Mouse (Mus musculus) liver, embryonic 16.5 days (tissue): ENCODE data around the gene Dpep2nb. TPM values are rescaled to one million over a fixed set of nuclear protein-coding genes. Genes with fewer than 3 reads are reported as not detected.

ENCODE experiments used
- ATAC-seq: fragments of 200-750 bp; cut with Nextera tagmentation; 2 replicates; pipeline ENCODE4 v1.8.0; 2017; ENCODE audit warnings: low read depth, mild to moderate bottlenecking, moderate number of reproducible peaks, moderate library complexity
- H3K27ac ChIP-seq: fragments of 300-500 bp; sonication (generic); 2 replicates; pipeline ENCODE4 v1.5.1; 2014; ENCODE audit warnings: mild to moderate bottlenecking, low read length
- H3K27me3 ChIP-seq: fragments of 300-500 bp; sonication (generic); 2 replicates; pipeline ENCODE4 v1.6.1; 2014; ENCODE audit warnings: low read depth, low read length, mixed read lengths; ENCODE audit not compliant: control insufficient read depth, insufficient read depth
- H3K36me3 ChIP-seq: fragments of 300-500 bp; sonication (generic); 2 replicates; pipeline ENCODE4 v1.6.1; 2014; ENCODE audit warnings: mild to moderate bottlenecking; ENCODE audit not compliant: control insufficient read depth, insufficient read depth
- H3K4me1 ChIP-seq: fragments of 300-500 bp; sonication (generic); 2 replicates; pipeline ENCODE4 v1.6.1; 2014; ENCODE audit warnings: low read depth, low read length, mixed read lengths; ENCODE audit not compliant: control insufficient read depth
- H3K4me2 ChIP-seq: fragments of 300-500 bp; sonication (generic); 2 replicates; pipeline ENCODE4 v1.6.1; 2014; ENCODE audit warnings: low read depth, low read length, mixed read lengths
- H3K4me3 ChIP-seq: fragments of 300-500 bp; sonication (generic); 2 replicates; pipeline ENCODE4 v1.5.1; 2014; ENCODE audit warnings: low read depth, mild to moderate bottlenecking, low read length
- H3K9ac ChIP-seq: fragments of 300-500 bp; sonication (generic); 2 replicates; pipeline ENCODE4 v1.6.1; 2014; ENCODE audit warnings: low read depth, low read length
- H3K9me3 ChIP-seq: fragments of 300-500 bp; sonication (generic); replicated peaks from 2 replicates; pipeline ENCODE4 v1.6.1; 2016; ENCODE audit warnings: low read length; ENCODE audit not compliant: control insufficient read depth
- WGBS: fragments of 180-500 bp; shearing (Covaris S2); extraction: QIAGEN DNeasy Blood & Tissue Kit; methylation state at CpG from one replicate; pipeline ENCODE4 v1.1.7; 2014; ENCODE audit not compliant: insufficient replicate concordance; 5-methylcytosine and 5-hydroxymethylcytosine counted together
- microRNA-seq: library from miRNA; unstranded; fragments of <30 nt; microRNA quantifications from one replicate; pipeline ENCODE4, GENCODE M21; 2016
- polyA plus RNA-seq: library from polyadenylated mRNA; unstranded; fragments of >200 nt; fragmentation: Nextera tagmentation; extraction: Ambion mirVana; gene quantifications from 2 replicates; pipeline ENCODE4 v1.2.1, GENCODE M21; 2015

Gene Dpep2nb
- polyA plus RNA-seq, 1 experiment from 2014 or later, result not detected

DNA sequence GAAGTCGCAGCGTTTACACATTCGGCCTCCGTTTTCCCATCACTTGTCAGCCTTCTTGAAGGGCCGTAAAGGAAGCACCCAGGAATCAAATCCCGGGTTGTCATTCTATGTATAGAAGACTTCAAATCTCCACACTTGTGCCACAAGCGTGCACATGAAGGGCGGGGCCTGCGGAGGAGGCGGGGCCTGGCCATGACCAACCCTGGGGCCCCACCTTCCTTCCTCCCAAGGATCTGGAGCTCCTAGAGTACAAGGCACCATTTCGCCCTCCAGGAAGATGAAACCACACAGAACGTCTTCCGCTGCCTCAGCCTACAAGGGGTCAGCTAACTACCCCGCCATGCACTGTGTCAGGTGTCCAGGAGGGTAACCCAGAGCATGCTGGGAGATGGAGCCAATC is 44.7 kb downstream of the Dpep2nb start:
- no peak overlapping the region for H3K27ac ChIP-seq
- H3K36me3 ChIP-seq, result no peaks in the 10 kb centered on the region
- H3K4me1 ChIP-seq, result peaks cover 43% of the 10 kb centered on the region
- H3K4me2 ChIP-seq, result peak overlapping the region; percentile 44
- no peak for ATAC-seq
- no peaks in the 10 kb centered on the region for H3K9me3 ChIP-seq
- no peak overlapping the region for H3K9ac ChIP-seq
- 51% methylated on average over 14 of the region's 14 CpGs for WGBS
- peak overlapping the region; percentile 3; the same call in 1 of the 2 replicates for H3K4me3 ChIP-seq
- no peaks in the 10 kb centered on the region for H3K27me3 ChIP-seq

DNA sequence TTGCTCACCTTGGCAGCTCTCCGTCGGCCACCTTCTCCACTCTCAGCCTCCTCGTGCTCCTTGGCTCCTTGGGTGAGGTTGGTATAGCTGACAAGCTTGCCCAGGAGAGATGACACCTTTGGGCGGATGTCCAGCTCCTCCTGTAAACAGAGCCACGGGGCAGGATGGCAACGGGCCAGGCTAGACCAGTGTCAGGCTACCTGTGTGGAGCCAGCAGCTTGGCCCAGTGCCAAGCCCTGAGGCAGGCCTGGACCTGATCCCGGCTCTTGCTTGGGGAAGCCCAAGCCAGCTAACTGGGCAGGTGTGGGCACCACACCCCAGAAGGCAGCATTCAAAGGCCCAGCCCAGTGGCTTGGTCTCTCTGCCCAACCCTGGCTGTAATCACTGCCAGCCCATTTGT is 46.4 kb downstream of the Dpep2nb start:
- peaks cover 28% of the 10 kb centered on the region for H3K4me1 ChIP-seq
- no peak overlapping the region for H3K4me2 ChIP-seq
- no peaks in the 10 kb centered on the region for H3K27me3 ChIP-seq
- H3K27ac ChIP-seq, result no peak overlapping the region
- peak; percentile 70 for ATAC-seq
- no peak overlapping the region for H3K4me3 ChIP-seq
- no peak overlapping the region for H3K9ac ChIP-seq
- no peaks in the 10 kb centered on the region for H3K9me3 ChIP-seq
- no peaks in the 10 kb centered on the region; the same call in 1 of the 2 replicates for H3K36me3 ChIP-seq
- 77% methylated on average over 7 of the region's 7 CpGs for WGBS

DNA sequence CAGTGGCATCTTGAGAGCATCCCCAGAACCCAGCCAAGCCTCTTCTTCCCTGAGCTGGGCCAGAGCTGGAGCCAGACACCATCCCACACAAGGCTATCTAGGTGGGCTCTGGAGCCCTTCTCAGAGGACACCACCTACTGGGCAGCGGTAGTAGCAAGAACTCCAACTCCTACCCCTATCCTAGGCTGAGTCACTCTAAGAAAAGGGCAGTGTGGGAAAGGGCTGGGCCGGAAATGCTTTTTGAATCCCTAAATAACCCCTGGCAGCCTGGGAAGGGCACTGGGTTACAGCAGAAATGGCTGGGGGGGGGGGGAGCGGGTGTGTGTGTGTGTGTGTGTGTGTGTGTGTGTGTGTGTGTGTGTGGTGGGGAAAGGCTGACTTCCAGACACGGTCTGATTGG is 48.0 kb downstream of the Dpep2nb start:
- no peak for ATAC-seq
- no peaks in the 10 kb centered on the region for H3K27me3 ChIP-seq
- 42% methylated on average over 3 of the region's 4 CpGs for WGBS
- H3K4me3 ChIP-seq, result no peak overlapping the region
- no peak overlapping the region for H3K9ac ChIP-seq
- no peak overlapping the region for H3K4me2 ChIP-seq
- peaks cover 19% of the 10 kb centered on the region for H3K4me1 ChIP-seq
- H3K36me3 ChIP-seq, result peaks cover 6% of the 10 kb centered on the region
- no peaks in the 10 kb centered on the region for H3K9me3 ChIP-seq
- H3K27ac ChIP-seq, result no peak overlapping the region

DNA sequence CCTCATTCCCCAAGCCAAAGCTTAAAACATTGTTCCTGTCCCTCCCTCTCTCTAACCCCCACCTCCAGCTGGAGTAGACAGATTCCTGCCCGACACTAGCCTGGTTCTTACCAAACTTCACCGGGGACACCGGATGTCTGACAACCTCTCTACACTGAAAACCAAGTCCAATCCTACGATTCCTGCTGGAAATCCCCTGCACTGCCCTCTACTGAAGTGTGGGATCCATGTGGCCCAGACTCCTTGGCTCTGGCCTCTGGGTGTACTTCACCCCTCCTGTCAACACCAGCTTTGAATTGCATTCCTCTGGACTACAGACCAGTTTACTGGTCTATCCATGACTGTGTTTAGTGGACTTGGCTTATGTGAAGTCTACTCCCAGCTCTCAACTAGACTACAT is 49.2 kb downstream of the Dpep2nb start:
- ATAC-seq, result no peak
- Histone ChIP-seq H3K27ac (no peak overlapping the region), H3K4me3 (no peak overlapping the region), H3K27me3 (no peaks in the 10 kb centered on the region), H3K9ac (no peak overlapping the region), H3K36me3 (peaks cover 9% of the 10 kb centered on the region), H3K4me2 (no peak overlapping the region), H3K9me3 (no peaks in the 10 kb centered on the region), H3K4me1 (peaks cover 11% of the 10 kb centered on the region)
- WGBS, result 89% methylated on average over 4 of the region's 4 CpGs

DNA sequence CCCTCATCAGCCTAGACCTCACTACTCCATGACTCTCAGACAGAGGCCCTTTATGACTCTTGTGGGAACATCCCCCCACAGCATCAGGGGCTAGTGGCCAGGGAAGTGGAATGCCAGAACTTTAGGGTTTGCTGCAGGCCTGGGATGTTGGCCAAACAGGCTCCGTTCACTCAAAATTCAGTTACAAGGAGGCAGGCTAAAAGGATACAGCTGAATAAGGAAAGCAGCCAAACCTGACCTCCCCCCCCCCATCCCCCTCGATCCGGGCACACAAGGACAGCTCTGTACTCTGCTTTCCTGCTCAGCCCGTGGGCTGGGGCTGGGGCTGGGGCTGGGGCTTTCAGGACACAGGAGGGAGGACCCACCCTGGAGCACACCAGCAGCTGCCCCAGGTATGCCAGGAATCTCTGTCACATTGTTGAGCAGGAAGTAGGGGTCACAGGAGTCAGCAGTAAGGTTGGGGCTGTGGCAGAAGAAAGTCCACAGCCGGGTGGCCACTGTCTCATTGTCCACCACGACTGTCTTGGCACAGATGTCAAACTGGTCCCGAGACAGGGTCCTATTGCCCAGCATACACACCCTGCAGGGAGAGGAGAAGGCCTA is 54.6 kb downstream of the Dpep2nb start:
- Histone ChIP-seq H3K4me3 (no peak overlapping the region), H3K4me1 (peaks cover 5% of the 10 kb centered on the region), H3K4me2 (no peak overlapping the region), H3K9me3 (no peaks in the 10 kb centered on the region), H3K27ac (no peak overlapping the region), H3K9ac (no peak overlapping the region), H3K36me3 (peaks cover 24% of the 10 kb centered on the region), H3K27me3 (no peaks in the 10 kb centered on the region)
- no peak for ATAC-seq
- WGBS, result 60% methylated on average over 7 of the region's 7 CpGs

DNA sequence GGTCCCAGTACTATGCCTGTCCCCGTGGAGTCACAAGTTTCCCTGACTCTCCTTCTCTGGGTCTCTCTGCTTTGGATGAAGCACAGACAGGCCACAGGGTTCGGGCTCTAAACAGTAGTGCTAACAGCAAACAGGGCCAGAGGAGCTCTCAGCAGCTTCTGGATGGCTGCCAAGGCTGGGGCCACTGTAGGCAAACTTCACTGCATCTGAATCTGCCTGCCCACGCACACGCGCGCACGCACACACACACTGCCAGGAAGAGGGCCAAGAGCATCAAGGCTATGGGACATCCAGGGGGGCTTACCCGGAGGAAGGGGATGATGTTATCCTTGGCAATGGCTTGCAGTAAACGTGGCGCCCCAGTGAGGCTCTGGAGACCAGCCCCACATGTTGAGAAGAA is 56.4 kb downstream of the Dpep2nb start:
- Histone ChIP-seq H3K27me3 (no peaks in the 10 kb centered on the region), H3K9me3 (no peaks in the 10 kb centered on the region), H3K4me3 (no peak overlapping the region), H3K9ac (0 out of 2 replicates have a peak overlapping the region, but pooled peaks have one; percentile 9), H3K27ac (peak overlapping the region; percentile 42; the same call in 1 of the 2 replicates), H3K4me1 (peaks cover 5% of the 10 kb centered on the region), H3K36me3 (peaks cover 38% of the 10 kb centered on the region), H3K4me2 (no peak overlapping the region)
- peak; percentile 66 for ATAC-seq
- WGBS, result 62% methylated on average over 10 of the region's 10 CpGs

Small RNAs within 50 kb of the gene (microRNA-seq; reads per million reads assigned to microRNA genes)
- gene Mir7074, result not detected

Other genes starting within 250 kb of the Dpep2nb start
- 1.6 and 1.8 TPM in 2 replicates for gene Gfod2, start 247.3 kb downstream of the Dpep2nb start, polyA plus RNA-seq
- gene Ranbp10, start 178.6 kb downstream of the Dpep2nb start, polyA plus RNA-seq, result 44.3 and 50.1 TPM in 2 replicates
- 0.07 TPM in 2 replicates for gene Tsnaxip1, start 178.2 kb downstream of the Dpep2nb start, polyA plus RNA-seq
- 19.1 and 20.5 TPM in 2 replicates for gene Cenpt, start 152.7 kb downstream of the Dpep2nb start, polyA plus RNA-seq
- gene Thap11, start 150.8 kb downstream of the Dpep2nb start, polyA plus RNA-seq, result 25.4 and 26.4 TPM in 2 replicates
- 88.9 and 95.7 TPM in 2 replicates for gene Nutf2, start 145.4 kb downstream of the Dpep2nb start, polyA plus RNA-seq
- gene Edc4, start 125.1 kb downstream of the Dpep2nb start, polyA plus RNA-seq, result 15.9 and 17.4 TPM in 2 replicates
- not detected in 2 replicates for gene Nrn1l, start 112.4 kb downstream of the Dpep2nb start, polyA plus RNA-seq
- 10.0 and 12.2 TPM in 2 replicates for gene Pskh1, start 105.5 kb downstream of the Dpep2nb start, polyA plus RNA-seq
- gene Ctrl, start 72.1 kb downstream of the Dpep2nb start, polyA plus RNA-seq, result 0.22 TPM in 1 of 2 replicates, not detected in the other
- 34.8 and 40.6 TPM in 2 replicates for gene Psmb10, start 67.5 kb downstream of the Dpep2nb start, polyA plus RNA-seq
- gene Lcat, start 62.6 kb downstream of the Dpep2nb start, polyA plus RNA-seq, result 88.0 and 97.1 TPM in 2 replicates
- gene Slc12a4, start 39.9 kb downstream of the Dpep2nb start, polyA plus RNA-seq, result 11.1 and 12.0 TPM in 2 replicates
- not detected in 2 replicates for gene Dpep3, start 26.5 kb downstream of the Dpep2nb start, polyA plus RNA-seq
- 10.5 and 10.9 TPM in 2 replicates for gene Dus2, start 14.6 kb downstream of the Dpep2nb start, polyA plus RNA-seq
- gene Ddx28, start 5.9 kb upstream of the Dpep2nb start, polyA plus RNA-seq, result 8.7 and 9.6 TPM in 2 replicates
- gene Nfatc3, start 52.9 kb upstream of the Dpep2nb start, polyA plus RNA-seq, result 2.4 and 3.0 TPM in 2 replicates
- 17.5 and 20.1 TPM in 2 replicates for gene Esrp2, start 131.0 kb upstream of the Dpep2nb start, polyA plus RNA-seq
- gene Pla2g15, start 144.4 kb upstream of the Dpep2nb start, polyA plus RNA-seq, result 8.8 and 9.1 TPM in 2 replicates
- 4.1 and 4.3 TPM in 2 replicates for gene Slc7a6, start 162.9 kb upstream of the Dpep2nb start, polyA plus RNA-seq
- gene Slc7a6os, start 205.0 kb upstream of the Dpep2nb start, polyA plus RNA-seq, result 9.2 and 9.7 TPM in 2 replicates
- 18.0 and 19.7 TPM in 2 replicates for gene Prmt7, start 205.0 kb upstream of the Dpep2nb start, polyA plus RNA-seq